Comparison of ENCODE assay signal across 33 mouse cellular contexts in the genomic region with DNA sequence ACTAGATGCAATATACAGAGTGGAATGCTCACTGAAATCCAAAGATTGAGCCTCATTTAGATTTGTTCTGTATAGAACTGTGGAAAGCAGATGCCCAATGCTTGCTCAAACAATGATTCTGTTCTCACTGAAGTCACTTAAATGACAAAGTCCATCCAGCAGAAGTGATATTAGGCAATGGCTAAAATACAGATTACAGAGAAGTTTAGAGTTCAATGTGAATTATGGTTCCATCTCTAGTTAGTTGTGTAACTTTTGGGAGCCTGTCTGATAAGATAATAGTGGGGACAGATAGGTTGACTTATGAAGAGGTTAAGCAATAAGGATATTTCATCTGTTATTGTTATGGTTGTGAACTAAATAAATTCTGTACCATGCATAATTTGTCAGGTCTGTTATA.
"Had no signal": no experiment of that assay in that cellular context is flagged by ENCODE, and none has a peak within 500 bp of the region (broad histone marks: within the 10 kb centered on the region; RNA-seq: fewer than 3 reads in every experiment).

No protein-coding gene starts in this region.

- H3K4me1 ChIP-seq: heart, embryonic 10.5 days; heart, embryonic 12.5 days; heart, embryonic 13.5 days; heart, embryonic 15.5 days; hindbrain, embryonic 10.5 days; hindbrain, embryonic 12.5 days; hindbrain, embryonic 13.5 days; hindbrain, embryonic 15.5 days; kidney, embryonic 15.5 days had no signal

- H3K4me3 ChIP-seq: heart, embryonic 10.5 days; heart, embryonic 12.5 days; heart, embryonic 13.5 days; heart, embryonic 15.5 days; hindbrain, embryonic 10.5 days; hindbrain, embryonic 12.5 days; hindbrain, embryonic 13.5 days; hindbrain, embryonic 15.5 days; kidney, embryonic 15.5 days; layer of hippocampus, adult 2 months had no signal

- H3K4me2 ChIP-seq: heart, embryonic 11.5 days; heart, embryonic 12.5 days; heart, embryonic 13.5 days; heart, embryonic 15.5 days; hindbrain, embryonic 12.5 days; hindbrain, embryonic 13.5 days; hindbrain, embryonic 14.5 days; hindbrain, embryonic 15.5 days; kidney, embryonic 15.5 days had no signal

- H3K27ac ChIP-seq: heart, embryonic 10.5 days; heart, embryonic 13.5 days; heart, embryonic 15.5 days; hindbrain, embryonic 10.5 days; hindbrain, embryonic 12.5 days; hindbrain, embryonic 13.5 days; hindbrain, embryonic 14.5 days; hindbrain, embryonic 15.5 days; hindbrain, postnatal 0 days; kidney, embryonic 15.5 days; kidney, postnatal 0 days; layer of hippocampus, adult 2 months had no signal

- H3K9ac ChIP-seq: heart, embryonic 12.5 days; heart, embryonic 13.5 days; heart, embryonic 15.5 days; hindbrain, embryonic 12.5 days; hindbrain, embryonic 13.5 days; hindbrain, embryonic 14.5 days; hindbrain, embryonic 15.5 days; kidney, embryonic 15.5 days had no signal

- ATAC-seq: hindbrain, embryonic 16.5 days; hindbrain, postnatal 0 days; inflammation-experienced regulatory T-cells, adult 6 months; intestine, postnatal 0 days had no signal

- H3K27me3 ChIP-seq: heart, embryonic 12.5 days; heart, embryonic 13.5 days; heart, embryonic 15.5 days; hindbrain, embryonic 12.5 days; hindbrain, embryonic 13.5 days; hindbrain, embryonic 15.5 days; kidney, embryonic 15.5 days had no signal

- DNase-seq: heart, postnatal 10 days; heart, postnatal 14 days; heart, postnatal 36 days; heart, postnatal 4 days; kidney, adult 11 months; kidney, adult 18-20 months; kidney, adult 2 months; kidney, adult 8-10 months; kidney, adult 9 months; kidney, postnatal 10 days; kidney, postnatal 14 days; kidney, postnatal 25 days; kidney, postnatal 36 days; kidney, postnatal 4 days; layer of hippocampus, adult 9-11 months; layer of hippocampus, postnatal 36 days had no signal

- H3K9me3 ChIP-seq: heart, embryonic 15.5 days; hindbrain, embryonic 10.5 days; hindbrain, embryonic 12.5 days; hindbrain, embryonic 13.5 days; hindbrain, embryonic 15.5 days; kidney, embryonic 15.5 days had no signal

- H3K36me3 ChIP-seq: heart, embryonic 10.5 days; heart, embryonic 12.5 days; heart, embryonic 13.5 days; heart, embryonic 15.5 days; hindbrain, embryonic 10.5 days; hindbrain, embryonic 12.5 days; hindbrain, embryonic 13.5 days; hindbrain, embryonic 15.5 days; kidney, embryonic 15.5 days had no signal
